Mouse (Mus musculus): ENCODE measurements at regions not wholly inside any gene's neighbourhood (a gene's known extent, or its start where the extent isn't known, plus 50 kb on each side); places are given as distances from the start of the nearest gene placed in this dataset.

DNA sequence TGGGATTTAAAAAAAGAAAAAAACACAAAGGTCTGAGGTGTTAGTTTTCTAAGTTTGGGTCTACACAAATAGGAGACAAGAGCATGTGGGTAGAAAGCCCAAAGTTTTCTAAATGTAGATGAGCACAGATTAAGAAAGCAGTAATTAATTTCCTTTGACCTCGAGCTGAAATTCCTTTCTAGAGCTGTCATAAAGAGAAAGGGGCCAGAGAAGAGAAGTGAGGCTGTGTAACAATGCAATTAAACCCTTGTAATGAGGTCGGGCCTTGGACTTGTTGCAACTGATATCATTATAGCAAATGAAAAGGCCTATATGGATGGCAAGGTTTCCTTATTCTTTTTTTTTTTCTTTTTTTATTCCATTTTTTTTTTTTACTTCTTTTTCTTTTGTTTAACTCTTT lies 337.2 kb downstream of the Nr2f2 start:
- TF ChIP-seq CTCF (IDR thresholded peaks at IDR 0.05; ENCODE audit: borderline replicate concordance, insufficient read depth, low read length) (no peak), POLR2A (IDR thresholded peaks at IDR 0.05; ENCODE audit: low read depth, low read length) (no peak)

Measured in embryonic fibroblast, embryonic 13.5 days (primary cell).